Mouse (Mus musculus) megakaryocyte, embryonic 14.5 days (primary cell): ENCODE results near the gene Guca2b. TPM values are rescaled to one million over a fixed set of nuclear protein-coding genes. Genes with fewer than 3 reads are reported as not detected.
"Not testable (repeated sequence)": the region's sequence is repeated elsewhere in the genome, so short reads cannot be mapped to it uniquely, and the experiment has no call there.

Experiments used
- H3K27me3 ChIP-seq: replicated peaks from 2 replicates; pipeline ENCODE3; 2012; ENCODE audit warnings: inconsistent platforms
- H3K36me3 ChIP-seq: replicated peaks from 2 replicates; pipeline ENCODE3; 2012; ENCODE audit warnings: low read length, inconsistent platforms, mixed read lengths
- H3K4me1 ChIP-seq: 2 replicates; pipeline ENCODE4 v1.6.1; 2012; ENCODE audit warnings: inconsistent platforms
- H3K4me3 ChIP-seq: replicated peaks from 2 replicates; pipeline ENCODE3; 2012; ENCODE audit warnings: moderate library complexity, mild to moderate bottlenecking, inconsistent platforms
- H3K9me3 ChIP-seq: 2 replicates; pipeline ENCODE4 v1.6.1; 2012; ENCODE audit warnings: inconsistent platforms
- FLI1 ChIP-seq: IDR thresholded peaks from 2 replicates; pipeline ENCODE4 v1.6.1; 2012; ENCODE audit warnings: low read length, inconsistent platforms, mixed read lengths
- GATA1 ChIP-seq: IDR thresholded peaks from 3 replicates; pipeline ENCODE4 v1.6.1; 2012; ENCODE audit warnings: mixed read lengths, low read length, inconsistent platforms, borderline replicate concordance
- polyA plus RNA-seq: library from polyadenylated mRNA; stranded (reverse); fragments of >175 nt; gene quantifications from 2 replicates; pipeline ENCODE4 v1.2.3, GENCODE M21; 2012; ENCODE audit warnings: low replicate concordance; ENCODE audit not compliant: insufficient read depth

Guca2b gene
- polyA plus RNA-seq, 1 experiment: not detected

DNA sequence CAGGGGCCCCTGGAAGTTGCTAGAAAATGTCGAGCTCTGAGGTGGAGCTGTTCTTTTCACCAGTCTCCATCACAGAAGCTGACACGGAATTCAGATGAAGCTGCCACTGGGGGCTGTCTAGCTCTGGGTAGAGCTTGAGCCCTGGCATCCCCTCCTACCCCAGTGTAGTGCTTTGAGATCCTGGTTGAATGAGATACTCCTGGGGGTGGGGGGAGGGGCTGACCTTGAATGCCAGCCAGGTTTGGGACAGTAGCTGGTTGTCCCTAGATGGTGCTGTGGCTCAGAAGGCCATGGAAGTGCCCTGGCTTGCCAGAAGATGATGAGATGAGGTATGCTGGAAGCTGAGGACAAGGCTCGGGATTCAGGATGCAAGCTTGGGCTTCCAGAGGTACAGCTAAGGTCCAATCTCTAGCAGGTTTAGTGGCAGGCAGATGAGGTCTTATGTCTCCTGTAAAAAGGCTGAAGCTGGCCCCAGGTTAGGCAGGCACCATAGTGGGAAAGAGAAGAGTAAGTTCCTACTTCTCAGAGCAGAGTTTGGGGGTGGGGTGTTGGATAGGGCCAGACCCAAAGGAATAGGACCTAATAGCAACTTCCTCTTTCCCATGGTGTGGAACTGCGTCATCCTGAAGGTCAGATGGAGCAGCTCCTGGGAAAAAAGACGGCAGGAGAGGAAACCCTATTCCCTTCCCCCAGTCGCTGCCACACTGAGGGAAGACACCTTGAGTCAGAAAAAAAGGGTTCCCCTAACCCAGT lies 23.7 kb downstream of the Guca2b start:
- peaks cover 39% of the 10 kb centered on the region for H3K27me3 ChIP-seq

DNA sequence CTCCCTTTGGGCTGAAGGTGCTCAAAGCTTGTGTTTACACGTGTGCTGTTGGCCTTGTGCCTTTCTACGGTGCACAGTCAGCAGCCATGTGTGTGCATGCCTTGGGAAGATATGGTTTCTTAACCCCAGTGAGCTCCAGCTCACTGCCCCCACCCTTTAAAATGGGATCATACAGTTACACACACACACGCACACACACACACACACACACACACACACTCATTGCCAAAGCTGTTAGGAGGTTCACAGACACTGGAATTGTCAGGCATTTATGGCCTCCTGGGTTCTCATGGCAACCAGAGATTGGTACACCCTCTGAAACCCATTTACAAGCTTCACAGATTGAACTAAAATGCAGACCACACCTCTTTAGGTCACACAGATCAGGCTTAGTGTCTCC lies 24.8 kb downstream of the Guca2b start:
- H3K27me3 ChIP-seq: peaks cover 32% of the 10 kb centered on the region
- H3K4me3 ChIP-seq: no peak overlapping the region
- H3K9me3 ChIP-seq: no peaks in the 10 kb centered on the region
- H3K4me1 ChIP-seq: peaks cover 57% of the 10 kb centered on the region
- peaks cover 34% of the 10 kb centered on the region for H3K36me3 ChIP-seq
- no peak for TF ChIP-seq GATA1
- TF ChIP-seq FLI1: no peak

More for the DNA sequence above, 23.7 kb downstream of the Guca2b start:
- H3K36me3 ChIP-seq: peaks cover 22% of the 10 kb centered on the region
- H3K4me3 ChIP-seq: no peak overlapping the region
- no peaks in the 10 kb centered on the region for H3K9me3 ChIP-seq
- TF ChIP-seq FLI1: no peak
- no peak for TF ChIP-seq GATA1
- H3K4me1 ChIP-seq: peaks cover 57% of the 10 kb centered on the region

DNA sequence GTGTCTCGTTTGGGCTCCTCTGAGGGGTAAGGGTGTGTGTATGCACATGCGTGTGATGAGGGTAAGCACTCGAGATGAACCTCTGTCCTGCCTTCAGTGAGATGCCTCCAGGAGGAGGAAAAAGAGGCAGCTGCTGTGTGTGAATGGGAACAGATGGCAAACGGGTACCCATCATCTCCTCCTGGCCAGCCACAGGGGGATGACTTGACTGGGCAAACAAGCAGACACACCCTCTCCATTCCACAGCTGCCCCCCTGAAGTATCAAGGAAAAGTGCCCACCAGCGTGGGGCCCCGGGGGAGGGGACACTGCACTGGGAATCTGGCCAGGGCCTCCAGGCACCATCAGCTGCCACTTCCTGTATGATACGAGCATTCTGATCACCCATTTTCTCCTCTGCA lies 25.4 kb downstream of the Guca2b start:
- TF ChIP-seq FLI1 (no peak), GATA1 (no peak)
- no peak overlapping the region for H3K4me3 ChIP-seq
- peaks cover 26% of the 10 kb centered on the region for H3K27me3 ChIP-seq
- H3K36me3 ChIP-seq: peaks cover 34% of the 10 kb centered on the region
- H3K9me3 ChIP-seq: no peaks in the 10 kb centered on the region
- peaks cover 56% of the 10 kb centered on the region for H3K4me1 ChIP-seq

DNA sequence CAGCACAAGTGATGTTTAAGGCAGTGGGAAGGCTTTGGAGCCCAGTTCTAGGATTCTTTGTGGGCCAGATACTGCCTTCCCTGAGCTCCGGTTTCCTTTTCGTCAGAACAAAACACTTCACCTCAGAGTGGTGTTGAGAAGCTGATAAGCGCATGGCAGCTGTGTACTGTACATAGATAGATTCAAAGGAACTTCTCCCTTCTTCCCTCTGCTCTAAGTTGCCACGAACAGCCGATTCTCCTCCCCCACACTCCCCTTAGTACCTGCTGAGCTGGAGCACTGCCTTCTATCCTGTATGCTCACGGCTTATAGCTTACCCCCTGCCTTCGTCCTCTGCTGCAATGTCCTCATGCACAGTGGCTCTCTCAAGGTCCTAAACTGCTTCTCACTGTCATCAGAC lies 26.0 kb downstream of the Guca2b start:
- H3K4me3 ChIP-seq: no peak overlapping the region
- peaks cover 50% of the 10 kb centered on the region for H3K4me1 ChIP-seq
- H3K27me3 ChIP-seq: peaks cover 21% of the 10 kb centered on the region
- no peaks in the 10 kb centered on the region for H3K9me3 ChIP-seq
- TF ChIP-seq GATA1 (no peak), FLI1 (no peak)
- H3K36me3 ChIP-seq: peaks cover 34% of the 10 kb centered on the region

DNA sequence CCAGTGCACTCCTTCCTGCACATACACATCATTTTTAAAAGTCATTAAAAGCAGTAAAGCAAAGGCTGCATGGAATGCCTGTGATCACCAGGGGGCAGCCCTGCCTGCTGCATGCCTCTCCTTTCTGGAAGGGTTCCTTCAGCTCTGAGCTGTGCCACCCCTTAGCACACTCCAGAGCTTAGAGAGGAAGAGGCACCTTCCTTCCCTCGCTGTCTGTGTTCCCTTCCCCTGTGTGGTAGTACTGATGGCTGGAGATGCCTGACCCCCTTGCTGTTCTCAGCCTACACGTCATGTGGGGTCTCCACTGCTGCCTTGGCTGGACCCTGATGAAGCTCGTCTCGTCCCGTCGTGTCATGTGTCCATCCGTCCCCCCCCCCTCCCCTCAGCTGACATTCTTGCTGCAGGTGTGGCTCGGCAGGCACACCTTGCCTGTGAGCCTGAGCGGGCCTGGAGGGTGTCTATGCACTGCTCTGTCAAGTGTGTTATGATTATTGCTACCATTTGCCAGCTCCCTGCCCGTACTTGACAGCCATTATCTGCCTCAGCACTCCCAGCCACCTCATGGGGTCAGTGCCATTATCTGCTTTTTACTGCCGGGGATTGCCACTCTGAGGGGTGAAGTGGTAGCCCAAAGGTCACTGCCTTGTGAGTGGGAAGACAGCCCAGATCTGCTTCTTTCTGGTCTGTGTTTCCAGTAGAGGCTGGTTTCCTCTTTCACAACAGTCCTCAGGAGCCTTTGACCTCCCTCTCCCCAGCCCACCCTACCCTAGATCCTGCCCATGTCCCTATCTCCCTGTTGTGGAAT lies 27.4 kb downstream of the Guca2b start:
- H3K27me3 ChIP-seq: peaks cover 7% of the 10 kb centered on the region
- H3K9me3 ChIP-seq: no peaks in the 10 kb centered on the region
- TF ChIP-seq FLI1 (no peak), GATA1 (no peak)
- H3K4me3 ChIP-seq: peak overlapping the region; percentile 81
- H3K36me3 ChIP-seq: peaks cover 44% of the 10 kb centered on the region
- peaks cover 44% of the 10 kb centered on the region for H3K4me1 ChIP-seq

DNA sequence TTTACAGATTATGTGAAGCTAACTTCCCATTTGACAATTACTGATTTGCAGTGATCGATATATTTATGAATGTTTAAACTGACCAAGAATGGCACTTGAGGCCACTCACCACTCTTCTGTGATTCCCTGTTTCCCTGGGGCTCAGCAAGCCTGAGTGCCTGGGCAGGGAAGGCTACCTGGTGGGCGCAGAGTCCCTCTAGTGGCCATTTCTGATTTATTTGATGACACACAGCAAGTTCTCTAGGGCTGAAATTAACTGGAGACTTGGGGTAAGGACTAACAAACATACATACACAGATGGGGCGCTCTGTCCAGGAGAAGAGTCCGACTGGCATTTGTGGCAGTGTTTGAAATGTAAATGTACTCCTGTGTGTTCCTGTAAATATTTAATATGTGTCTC lies 30.4 kb downstream of the Guca2b start:
- Histone ChIP-seq H3K4me1 (peaks cover 28% of the 10 kb centered on the region), H3K36me3 (peaks cover 67% of the 10 kb centered on the region)
- H3K9me3 ChIP-seq, H3K4me3 ChIP-seq, H3K27me3 ChIP-seq: not testable (repeated sequence)

DNA sequence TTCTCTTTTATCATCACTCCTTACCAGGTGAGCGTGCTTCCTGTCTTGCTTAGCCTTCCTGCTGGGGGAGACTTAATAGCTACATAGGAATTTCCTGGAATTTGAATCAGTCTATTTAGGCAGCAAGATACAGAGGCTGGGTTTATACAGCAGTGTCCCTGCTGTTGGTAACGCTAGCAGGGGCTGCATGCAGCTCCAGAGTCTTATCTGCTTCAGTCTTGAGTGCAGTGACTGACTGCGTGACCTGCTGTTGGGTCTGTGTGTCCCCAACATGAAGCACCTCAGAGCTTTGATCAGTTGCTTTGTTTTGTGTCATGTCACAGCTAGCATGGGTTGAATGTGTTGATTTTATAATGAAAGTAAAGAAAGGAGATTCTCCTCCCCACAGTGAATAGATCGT lies 31.4 kb downstream of the Guca2b start:
- H3K4me1 ChIP-seq: peaks cover 18% of the 10 kb centered on the region
- TF ChIP-seq FLI1 (no peak), GATA1 (no peak)
- peaks cover 68% of the 10 kb centered on the region for H3K36me3 ChIP-seq
- no peaks in the 10 kb centered on the region for H3K27me3 ChIP-seq
- no peak overlapping the region for H3K4me3 ChIP-seq
- H3K9me3 ChIP-seq: no peaks in the 10 kb centered on the region

DNA sequence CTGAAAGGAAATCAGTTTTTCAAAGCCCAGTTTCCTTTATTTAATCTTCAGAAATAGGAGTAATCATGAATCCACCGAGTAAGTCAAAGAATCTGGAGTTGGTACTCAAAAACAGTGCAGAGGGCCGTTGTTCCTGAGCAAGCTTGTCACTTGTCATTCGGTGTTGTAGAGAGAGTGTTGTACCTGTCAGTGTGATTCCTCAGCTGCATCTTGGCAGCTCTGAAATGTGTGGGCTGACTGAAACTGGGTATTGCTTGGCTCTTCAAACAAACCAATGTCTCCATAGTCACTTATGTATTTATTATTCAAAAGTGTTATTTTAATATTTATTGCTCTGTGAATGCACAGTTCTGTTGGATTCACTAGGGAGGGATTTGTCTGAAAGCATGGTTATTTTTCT lies 31.9 kb downstream of the Guca2b start:
- H3K4me1 ChIP-seq: peaks cover 13% of the 10 kb centered on the region
- H3K4me3 ChIP-seq: no peak overlapping the region
- peaks cover 69% of the 10 kb centered on the region for H3K36me3 ChIP-seq
- H3K9me3 ChIP-seq: no peaks in the 10 kb centered on the region
- H3K27me3 ChIP-seq: no peaks in the 10 kb centered on the region
- TF ChIP-seq FLI1: no peak
- no peak for TF ChIP-seq GATA1

DNA sequence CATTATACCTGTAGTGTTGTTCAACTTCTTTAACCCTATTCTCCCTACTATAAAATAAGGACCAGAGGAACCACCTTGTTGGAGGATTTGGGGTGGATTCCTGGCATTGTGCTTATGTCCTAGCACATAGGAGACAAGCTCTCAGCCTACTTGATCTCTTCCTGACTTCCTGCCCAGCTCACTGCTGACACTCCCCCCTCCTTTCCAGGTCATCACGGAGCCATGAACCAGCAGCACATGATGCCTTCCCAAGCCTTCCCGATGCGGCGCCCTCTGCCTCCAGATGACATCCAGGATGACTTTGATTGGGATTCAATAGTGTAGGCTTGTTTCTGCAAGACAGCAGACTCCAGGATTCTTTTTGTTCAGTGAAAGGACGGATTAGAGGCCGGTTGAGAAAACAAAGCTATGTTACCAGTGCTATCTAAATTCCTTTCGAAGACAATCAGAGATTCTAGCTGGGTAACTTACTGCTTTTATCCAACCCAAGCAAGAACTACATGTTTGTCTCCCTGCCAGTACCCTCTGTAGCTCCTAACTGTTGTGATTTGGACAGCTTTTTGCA lies 32.6 kb downstream of the Guca2b start:
- no peak for TF ChIP-seq FLI1
- TF ChIP-seq GATA1: no peak
- no peaks in the 10 kb centered on the region for H3K27me3 ChIP-seq
- H3K9me3 ChIP-seq: no peaks in the 10 kb centered on the region
- peaks cover 6% of the 10 kb centered on the region for H3K4me1 ChIP-seq
- H3K36me3 ChIP-seq: peaks cover 75% of the 10 kb centered on the region
- no peak overlapping the region for H3K4me3 ChIP-seq

DNA sequence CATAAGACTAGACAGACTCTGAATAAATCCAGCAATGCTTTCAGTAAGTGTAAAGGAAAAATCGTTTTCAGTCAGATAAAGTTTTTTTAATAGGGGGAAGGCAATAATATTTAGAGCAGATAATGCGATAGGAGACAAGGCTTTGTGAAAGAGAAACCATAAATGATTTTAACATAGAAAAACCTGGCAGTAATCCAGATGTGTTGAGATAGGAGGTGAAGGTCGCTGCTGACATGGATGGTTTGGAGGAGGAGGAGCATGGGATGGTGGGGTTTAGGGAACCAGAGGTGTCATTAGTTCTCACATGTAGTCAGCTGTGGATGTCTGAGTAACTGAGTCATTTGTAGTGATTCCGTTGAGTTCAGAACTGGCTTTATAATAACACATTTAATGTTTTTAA lies 44.0 kb downstream of the Guca2b start:
- H3K4me1 ChIP-seq: peaks cover 18% of the 10 kb centered on the region
- peaks cover 36% of the 10 kb centered on the region for H3K36me3 ChIP-seq
- TF ChIP-seq GATA1: no peak
- TF ChIP-seq FLI1: no peak
- H3K9me3 ChIP-seq: no peaks in the 10 kb centered on the region
- no peak overlapping the region for H3K4me3 ChIP-seq
- H3K27me3 ChIP-seq: no peaks in the 10 kb centered on the region
